Mouse (Mus musculus) bone marrow macrophage, adult 2 months (primary cell): ENCODE results near the gene Btbd9. TPM values are rescaled to one million over a fixed set of nuclear protein-coding genes. Genes with fewer than 3 reads are reported as not detected.

ENCODE experiments used
- H3K27ac ChIP-seq: 2 replicates; pipeline ENCODE4 v1.5.1; 2012; ENCODE audit warnings: low read depth, low read length; ENCODE audit not compliant: insufficient read depth
- H3K4me1 ChIP-seq: 2 replicates; pipeline ENCODE4 v1.6.1; 2012; ENCODE audit warnings: low read length; ENCODE audit not compliant: control insufficient read depth, insufficient read depth
- H3K4me3 ChIP-seq: 2 replicates; pipeline ENCODE4 v1.5.1; 2012; ENCODE audit warnings: mild to moderate bottlenecking, low read length, moderate library complexity; ENCODE audit not compliant: insufficient read depth
- CTCF ChIP-seq: IDR thresholded peaks from 2 replicates; pipeline ENCODE4 v1.5.1; 2012; ENCODE audit warnings: low read depth, mild to moderate bottlenecking, low read length, moderate library complexity
- POLR2A ChIP-seq: IDR thresholded peaks from 2 replicates; pipeline ENCODE4 v1.6.1; 2012; ENCODE audit warnings: mild to moderate bottlenecking, low read depth, low read length, borderline replicate concordance
- polyA plus RNA-seq: library from polyadenylated mRNA; stranded (reverse); fragments of >200 nt; gene quantifications from 2 replicates; pipeline ENCODE4 v1.2.4, GENCODE M21; 2012; ENCODE audit not compliant: missing spikeins, insufficient read depth, insufficient read length

The Btbd9 gene
- polyA plus RNA-seq, 1 experiment, result 22.9 TPM

- Histone ChIP-seq H3K4me3 (no peak overlapping the region), H3K4me1 (peaks cover 12% of the 10 kb centered on the region), H3K27ac (no peak overlapping the region)
- TF ChIP-seq POLR2A (no peak), CTCF (no peak)
Observed at GRCm38 (mm10) chr17:30562770-30563169, 13.5 kb downstream of the Btbd9 start.

GRCm38 (mm10) chr17:30559536-30559935, 16.8 kb downstream of the Btbd9 start:
- H3K27ac ChIP-seq, result no peak overlapping the region
- H3K4me1 ChIP-seq, result peaks cover 7% of the 10 kb centered on the region
- no peak overlapping the region for H3K4me3 ChIP-seq
- TF ChIP-seq CTCF (peak; percentile 30; the same call in 1 of the 2 replicates), POLR2A (no peak)

- Histone ChIP-seq H3K4me3 (no peak overlapping the region), H3K4me1 (no peaks in the 10 kb centered on the region), H3K27ac (no peak overlapping the region)
- TF ChIP-seq POLR2A, result no peak
- no peak for TF ChIP-seq CTCF
Observed at GRCm38 (mm10) chr17:30558623-30559022, 17.7 kb downstream of the Btbd9 start.

GRCm38 (mm10) chr17:30556512-30556911, 19.8 kb downstream of the Btbd9 start:
- Histone ChIP-seq H3K27ac (no peak overlapping the region), H3K4me3 (no peak overlapping the region), H3K4me1 (no peaks in the 10 kb centered on the region)
- no peak for TF ChIP-seq POLR2A

GRCm38 (mm10) chr17:30553027-30553937, 23.0 kb downstream of the Btbd9 start:
- H3K4me3 ChIP-seq, result no peak overlapping the region
- no peak overlapping the region for H3K27ac ChIP-seq
- no peak for TF ChIP-seq CTCF
- no peak for TF ChIP-seq POLR2A
- no peaks in the 10 kb centered on the region for H3K4me1 ChIP-seq

- Histone ChIP-seq H3K4me1 (no peaks in the 10 kb centered on the region), H3K4me3 (no peak overlapping the region), H3K27ac (no peak overlapping the region)
- no peak for TF ChIP-seq CTCF
- no peak for TF ChIP-seq POLR2A
Observed at GRCm38 (mm10) chr17:30550774-30551107, 25.5 kb downstream of the Btbd9 start.

GRCm38 (mm10) chr17:30549899-30550773, 26.2 kb downstream of the Btbd9 start:
- no peak overlapping the region for H3K4me3 ChIP-seq
- TF ChIP-seq POLR2A (no peak), CTCF (no peak)
- no peaks in the 10 kb centered on the region for H3K4me1 ChIP-seq
- no peak overlapping the region for H3K27ac ChIP-seq

- H3K4me3 ChIP-seq, result no peak overlapping the region
- TF ChIP-seq POLR2A, result no peak
- TF ChIP-seq CTCF, result no peak
- H3K27ac ChIP-seq, result no peak overlapping the region
- no peaks in the 10 kb centered on the region for H3K4me1 ChIP-seq
Observed at GRCm38 (mm10) chr17:30539098-30539497, 37.2 kb downstream of the Btbd9 start.

GRCm38 (mm10) chr17:30536651-30537050, 39.6 kb downstream of the Btbd9 start:
- H3K4me1 ChIP-seq, result no peaks in the 10 kb centered on the region
- no peak overlapping the region for H3K4me3 ChIP-seq
- TF ChIP-seq CTCF, result no peak
- TF ChIP-seq POLR2A, result no peak
- H3K27ac ChIP-seq, result no peak overlapping the region

GRCm38 (mm10) chr17:30533098-30533497, 43.2 kb downstream of the Btbd9 start:
- TF ChIP-seq POLR2A, result no peak
- no peak for TF ChIP-seq CTCF
- no peaks in the 10 kb centered on the region for H3K4me1 ChIP-seq
- no peak overlapping the region for H3K27ac ChIP-seq
- H3K4me3 ChIP-seq, result no peak overlapping the region

- Histone ChIP-seq H3K4me1 (no peaks in the 10 kb centered on the region), H3K4me3 (no peak overlapping the region), H3K27ac (no peak overlapping the region)
- no peak for TF ChIP-seq CTCF
- TF ChIP-seq POLR2A, result no peak
Observed at GRCm38 (mm10) chr17:30530542-30530940, 45.7 kb downstream of the Btbd9 start.
